Mouse (Mus musculus) spleen, adult 2 months (tissue): ENCODE results near the gene Sema3a.

Experiments used
- CTCF ChIP-seq: fragments of 200-500 bp; IDR thresholded peaks from 2 replicates; pipeline ENCODE4 v1.5.1; 2011; ENCODE audit warnings: mild to moderate bottlenecking, inconsistent platforms; ENCODE audit not compliant: insufficient read depth, insufficient read length, insufficient replicate concordance; ENCODE audit errors: extremely low read depth
- POLR2A ChIP-seq: fragments of 200-500 bp; IDR thresholded peaks from 2 replicates; pipeline ENCODE4 v1.6.1; 2011; ENCODE audit warnings: low read depth, low read length, inconsistent platforms

GRCm38 (mm10) chr5:13255353-13255752 lies 130.1 kb downstream of the Sema3a start:
- TF ChIP-seq POLR2A (no peak), CTCF (no peak)
